Mouse (Mus musculus) urinary bladder, postnatal 4 days (tissue): ENCODE measurements at regions not wholly inside any gene's neighbourhood (a gene's known extent, or its start where the extent isn't known, plus 50 kb on each side); places are given as distances from the start of the nearest gene placed in this dataset.
"Not testable (repeated sequence)": the region's sequence is repeated elsewhere in the genome, so short reads cannot be mapped to it uniquely, and the experiment has no call there.

Experiments
- DNase-seq, 2 experiments: peaks; one replicate each; pipeline ENCODE4 v3.0.0; 2021 to 2022; ENCODE audit warnings: low spot score in 2 of 2

GRCm38 (mm10) chr14:104208040-104208816 is 259.6 kb downstream of the Pou4f1 start:
- DNase-seq: no peak

- no peak for DNase-seq
Observed at GRCm38 (mm10) chr14:104206602-104207001, 261.2 kb downstream of the Pou4f1 start.

GRCm38 (mm10) chr14:104203239-104203986 is 264.4 kb downstream of the Pou4f1 start:
- DNase-seq: no peak

GRCm38 (mm10) chr14:104193198-104193597 is 274.6 kb downstream of the Pou4f1 start:
- no peak for DNase-seq

- DNase-seq: no peak
Observed at GRCm38 (mm10) chr14:104175122-104175521, 292.7 kb downstream of the Pou4f1 start.

- no peak for DNase-seq
Observed at GRCm38 (mm10) chr14:104146841-104147240, 302.6 kb upstream of the Ednrb start.

- no peak for DNase-seq
Observed at GRCm38 (mm10) chr14:104145395-104145794, 301.2 kb upstream of the Ednrb start.

- no peak for DNase-seq
Observed at GRCm38 (mm10) chr14:104114986-104115951, 271.1 kb upstream of the Ednrb start.

GRCm38 (mm10) chr14:104114182-104114581 is 270.0 kb upstream of the Ednrb start:
- no peak for DNase-seq

GRCm38 (mm10) chr14:104113448-104113847 is 269.2 kb upstream of the Ednrb start:
- DNase-seq: no peak

GRCm38 (mm10) chr14:104086381-104086780 is 242.2 kb upstream of the Ednrb start:
- no peak for DNase-seq

- not testable (repeated sequence) for DNase-seq
Observed at GRCm38 (mm10) chr14:104064199-104064598, 220.0 kb upstream of the Ednrb start.

- no peak for DNase-seq
Observed at GRCm38 (mm10) chr14:104053697-104054096, 209.5 kb upstream of the Ednrb start.

- DNase-seq: peak in 1 of 2 experiments; percentile 60
Observed at GRCm38 (mm10) chr14:104038628-104039325, 194.6 kb upstream of the Ednrb start.

GRCm38 (mm10) chr14:104033606-104034005 is 189.4 kb upstream of the Ednrb start:
- no peak for DNase-seq

GRCm38 (mm10) chr14:104030784-104031470 is 186.7 kb upstream of the Ednrb start:
- DNase-seq: no peak

- no peak for DNase-seq
Observed at GRCm38 (mm10) chr14:104029668-104030530, 185.7 kb upstream of the Ednrb start.

- DNase-seq: no peak
Observed at GRCm38 (mm10) chr14:104027900-104028285, 183.7 kb upstream of the Ednrb start.

- peak in 1 of 2 experiments; percentile 22 for DNase-seq
Observed at GRCm38 (mm10) chr14:104027077-104027899, 183.1 kb upstream of the Ednrb start.
